Mouse (Mus musculus): ENCODE results near the gene Myog.

Gene Myog

GRCm38 (mm10) chr1:134322591-134322990, 32.8 kb downstream of the Myog start:
- no peak for DNase-seq (ENCODE audit: low read depth)

- no peak for DNase-seq (ENCODE audit: low read depth)
These were observed 37.1 kb downstream of the Myog start for GRCm38 (mm10) chr1:134326841-134327346.

- DNase-seq (ENCODE audit: low read depth) = peak; percentile 75
These were observed 42.3 kb downstream of the Myog start for GRCm38 (mm10) chr1:134331879-134332635.

DNA sequence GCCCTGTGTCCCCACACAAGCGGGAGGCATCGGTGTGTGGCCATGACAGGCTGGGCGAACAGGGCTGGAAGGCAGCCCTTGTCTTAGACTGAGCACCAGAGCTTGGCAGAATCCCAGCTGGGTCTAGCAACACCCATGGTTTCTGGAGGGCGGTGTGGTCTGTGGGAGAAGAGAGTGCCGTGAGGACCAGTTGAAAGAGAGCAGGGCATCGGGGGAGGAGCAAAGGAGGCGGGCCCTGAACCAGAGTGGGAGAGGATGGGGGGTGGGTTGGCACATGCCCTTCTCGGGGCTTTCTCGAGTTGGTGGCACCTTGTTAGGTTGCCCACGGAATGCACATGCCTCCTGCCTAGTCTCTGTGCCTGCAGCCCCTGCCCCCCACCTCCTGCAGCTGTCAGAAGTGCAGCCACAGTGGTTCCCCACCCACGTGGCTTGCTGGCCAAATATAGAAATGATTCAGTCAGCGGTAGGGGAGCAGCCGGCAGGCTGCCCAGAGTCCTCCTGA, 43.0 kb downstream of the Myog start, which contains the start of gene Ppfia4:
Ppfia4 (minus strand) TSS at position 159 of the 502 bp plus-strand sequence.
- peak; percentile 19 for DNase-seq (ENCODE audit: low read depth)

DNA sequence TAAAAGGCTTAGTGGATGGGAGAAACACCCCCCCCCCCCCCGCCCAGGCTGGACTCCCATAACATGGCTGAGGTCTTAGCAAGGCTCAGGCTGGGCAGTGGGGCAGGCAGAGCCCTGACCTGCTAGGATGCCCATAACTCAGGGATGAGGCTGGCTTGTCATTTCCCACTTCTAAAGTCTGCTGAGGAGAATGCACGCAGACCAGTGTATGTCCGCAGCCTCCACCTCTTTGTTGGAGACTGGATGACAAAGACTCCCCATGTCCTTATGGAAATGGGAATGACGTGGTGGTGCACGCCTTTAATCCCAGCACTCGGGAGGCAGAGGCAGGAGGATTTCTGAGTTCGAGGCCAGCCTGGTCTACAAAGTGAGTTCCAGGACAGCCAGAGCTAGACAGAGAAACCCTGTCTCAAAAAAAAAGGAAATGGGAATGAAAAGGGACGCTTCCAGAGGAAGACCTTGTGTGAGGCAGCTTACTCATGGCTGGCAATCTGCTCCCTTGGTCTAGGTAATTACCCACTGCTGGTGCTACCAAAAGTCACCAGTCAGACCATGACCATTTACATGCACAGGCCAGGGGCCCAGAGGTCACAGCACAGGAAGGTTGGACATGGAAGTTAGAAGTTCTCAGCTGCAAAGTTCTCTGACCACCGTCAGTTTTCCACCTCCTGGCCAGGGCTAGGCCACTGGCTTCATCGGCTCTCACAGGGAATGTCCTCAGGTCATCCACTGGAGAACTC, 43.8 kb downstream of the Myog start:
- no peak for DNase-seq (ENCODE audit: low read depth)

- DNase-seq (ENCODE audit: low read depth) = no peak
These were observed 44.5 kb downstream of the Myog start for GRCm38 (mm10) chr1:134334111-134334827.

DNA sequence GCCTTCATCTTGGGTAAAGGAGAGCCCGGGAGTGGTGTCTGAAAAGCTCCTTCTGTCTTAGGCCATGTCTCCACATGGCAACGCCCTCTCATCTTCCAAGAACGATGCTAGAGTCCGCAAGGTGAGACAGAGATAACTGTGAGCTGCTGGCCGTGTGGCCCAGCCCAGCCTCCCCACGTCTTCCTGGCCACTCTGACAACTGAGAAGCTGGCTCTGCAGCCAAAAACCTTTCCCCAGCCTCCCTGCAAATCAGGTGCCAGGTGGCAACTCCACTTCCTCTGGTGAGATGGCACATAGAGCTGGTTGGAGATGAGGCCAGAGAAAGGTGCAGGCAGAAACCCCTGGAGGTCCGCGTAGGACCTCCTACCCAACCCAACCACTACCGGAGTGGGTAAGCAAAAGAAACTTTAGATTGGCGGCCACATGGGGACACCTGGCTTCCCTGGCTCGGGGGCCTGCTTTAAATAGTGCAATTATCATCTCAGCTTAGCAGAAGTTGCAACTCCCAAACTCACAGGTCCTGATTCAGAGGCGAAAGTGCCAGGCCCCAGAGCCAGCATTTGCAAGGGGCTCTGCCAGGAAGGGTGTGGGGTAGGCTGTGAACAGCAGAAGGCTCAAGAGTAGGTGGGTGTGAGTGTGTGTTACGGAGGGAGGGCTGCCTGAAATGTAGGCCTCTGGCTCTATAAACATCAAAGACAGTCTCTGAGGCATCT, 45.6 kb downstream of the Myog start:
- no peak for DNase-seq (ENCODE audit: low read depth)

GRCm38 (mm10) chr1:134335924-134336810, 46.4 kb downstream of the Myog start:
- no peak for DNase-seq (ENCODE audit: low read depth)

DNA sequence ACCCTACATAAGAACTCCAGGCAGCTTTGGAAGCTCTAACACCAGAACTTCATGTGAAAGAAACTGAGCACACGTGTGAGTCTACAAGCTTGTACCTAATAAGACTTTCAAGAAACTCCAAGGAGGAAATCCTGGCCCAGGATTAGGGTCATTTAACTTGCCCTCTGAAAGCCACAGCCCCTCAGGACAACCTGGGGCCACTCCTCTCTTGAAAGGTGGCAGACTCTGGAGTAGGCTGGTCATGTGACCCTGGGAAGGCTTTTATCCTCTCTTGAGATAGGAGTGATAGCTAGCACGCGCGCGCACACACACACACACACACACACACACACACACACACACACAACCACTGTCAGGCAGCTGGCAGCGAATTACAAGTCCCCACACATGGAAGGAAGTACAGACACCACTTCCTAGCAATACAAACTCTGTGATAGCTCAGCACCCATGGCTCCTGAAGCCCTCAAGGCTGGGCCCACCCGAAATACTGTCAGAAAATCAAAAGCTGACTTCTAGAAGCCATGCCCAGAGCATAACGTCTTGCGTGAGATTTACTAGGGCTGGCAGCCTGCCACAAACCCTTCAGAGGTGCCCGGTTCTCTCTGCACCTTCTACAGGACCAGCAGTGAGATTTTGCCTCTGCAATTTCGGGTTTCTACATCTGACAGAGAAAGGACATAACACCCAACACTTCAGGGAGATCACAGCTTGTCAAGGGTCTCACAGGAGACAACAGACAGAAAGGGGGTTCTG, 47.3 kb downstream of the Myog start:
- no peak for DNase-seq (ENCODE audit: low read depth)

DNA sequence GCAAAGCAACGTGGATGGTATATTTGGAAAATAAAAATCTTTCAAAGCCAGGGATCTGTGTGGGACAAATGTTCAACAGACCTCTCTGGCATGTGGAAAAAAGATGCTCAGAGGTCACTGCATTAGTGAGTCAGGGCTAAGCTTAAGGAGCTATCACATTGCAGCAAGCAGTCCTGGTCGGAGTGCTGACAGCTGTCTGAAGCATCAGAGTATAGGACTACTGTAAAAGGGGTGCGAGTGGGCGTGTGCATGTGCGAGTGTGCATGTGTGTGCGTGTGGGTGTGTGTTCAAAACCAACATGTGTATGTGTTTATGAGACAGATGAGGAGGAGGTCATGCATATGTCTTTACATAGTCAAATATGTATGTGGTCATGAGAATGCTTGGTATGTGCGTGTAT, 49.4 kb downstream of the Myog start:
- DNase-seq (ENCODE audit: low read depth) = no peak

DNA sequence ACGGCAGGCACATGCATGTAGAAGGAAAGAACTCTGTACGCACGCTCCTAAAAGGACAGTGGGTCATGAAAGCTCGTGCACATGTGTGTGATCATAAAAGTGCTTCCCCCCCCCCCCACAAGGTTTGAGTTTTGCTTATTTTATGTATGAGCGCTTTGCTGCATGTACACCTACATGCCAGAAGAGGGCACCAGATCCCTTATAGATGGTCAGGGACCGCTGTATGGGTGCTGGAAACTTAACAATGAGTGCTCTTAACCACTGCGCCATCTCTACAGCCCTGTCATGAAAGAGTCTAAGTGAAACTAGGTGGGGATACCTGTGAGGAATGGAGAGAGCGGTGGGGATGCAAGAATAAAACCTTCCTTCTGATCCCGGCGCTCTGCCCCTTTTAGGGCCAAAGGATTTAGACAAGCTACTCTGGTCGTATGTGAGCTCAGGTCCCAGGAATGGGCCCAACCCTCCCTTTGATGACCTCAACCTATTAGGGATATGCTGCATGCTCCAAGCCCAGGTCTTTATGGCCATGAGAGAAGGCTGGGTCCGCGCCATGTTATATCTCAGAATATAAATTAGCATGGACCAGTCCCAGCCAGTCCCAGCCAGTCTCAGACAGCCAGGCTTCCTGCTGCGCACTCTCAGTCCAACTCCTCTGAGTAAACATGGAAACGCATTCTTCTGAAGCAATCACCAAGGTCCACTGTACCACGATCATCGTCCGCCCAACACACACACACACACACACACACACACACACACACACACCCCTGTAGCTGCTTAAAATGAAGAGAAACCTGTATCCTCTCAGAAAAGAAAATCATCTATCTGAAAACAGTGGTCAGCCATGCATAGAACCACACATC, 50.2 kb downstream of the Myog start:
- no peak for DNase-seq (ENCODE audit: low read depth)

GRCm38 (mm10) chr1:134341641-134342277, 52.0 kb downstream of the Myog start:
- no peak for DNase-seq (ENCODE audit: low read depth)
